Mouse (Mus musculus) T-helper 17 cell (primary cell): ENCODE results near the gene Taar7a.

Source experiments
- in situ Hi-C, 2 experiments: fragments of 300-600 bp; cut with MboI, MseI; formaldehyde crosslinking; loops; 1 replicate in 1 of 2; 2 replicates in 1 of 2; pipeline ENCODE4 v1.15.1; 2025; ENCODE audit warnings: high pct_unique_total_duplicates in 2 of 2

The Taar7a gene

DNA sequence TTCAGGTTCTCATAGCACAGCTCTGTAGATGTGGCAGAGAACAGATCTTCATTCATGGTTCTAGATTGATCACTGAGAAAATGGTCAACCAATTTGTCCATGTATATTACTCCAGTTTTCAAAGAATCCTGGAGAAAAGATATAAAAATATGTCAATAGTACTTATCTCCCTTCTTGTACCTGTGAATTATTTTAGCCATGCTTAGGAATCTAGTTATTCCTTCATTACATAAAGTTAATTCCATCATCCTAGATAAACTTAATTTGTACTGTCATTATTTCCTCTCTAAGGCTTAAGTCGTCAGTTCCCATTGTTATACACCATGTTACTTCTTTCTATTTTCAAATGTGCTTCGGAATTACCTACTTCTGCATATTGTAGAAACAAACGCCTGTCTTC lies at the start of gene Taar7a:
Taar7a (minus strand) TSS at position 101 of the 400 bp plus-strand sequence.
- in situ Hi-C loops: no loop called here

GRCm38 (mm10) chr10:24040120-24040869 lies 47.0 kb upstream of the Taar7a start:
- in situ Hi-C loops: no loop called here

GRCm38 (mm10) chr10:24037314-24037713 lies 44.0 kb upstream of the Taar7a start, which contains the start of gene Taar7e:
Gene Taar7e, plus strand, starts transcription at chr10:24037614.
- in situ Hi-C loops: no loop called here

DNA sequence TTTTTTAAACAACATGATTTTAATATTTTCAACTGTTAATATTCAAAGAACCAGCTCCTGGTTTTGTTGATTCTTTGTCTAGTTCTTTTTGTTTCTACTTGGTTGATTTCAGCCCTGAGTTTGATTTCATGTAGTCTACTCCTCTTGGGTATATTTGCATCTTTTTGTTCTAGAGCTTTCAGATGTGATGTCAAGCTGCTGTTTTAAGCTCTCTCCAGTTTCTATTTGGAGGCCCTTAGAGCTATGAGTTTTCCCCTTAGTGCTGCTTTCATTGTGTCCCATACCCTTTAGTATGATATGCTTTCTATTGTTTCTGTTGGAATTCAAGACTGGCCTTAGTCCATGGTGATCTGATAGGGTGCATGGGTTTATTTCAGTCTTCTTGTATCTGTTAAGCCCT lies 38.1 kb upstream of the Taar7a start:
- in situ Hi-C loops: no loop called here

- in situ Hi-C loops: loop anchor here in 1 of 2 experiments (10.0 kb wide), 1 partner anchor 142 kb away; no protein-coding TSS in a partner anchor
Measured at GRCm38 (mm10) chr10:24026922-24027321, 33.6 kb upstream of the Taar7a start, which contains the start of gene Taar7d. Gene Taar7d, plus strand, starts transcription at chr10:24027222.

GRCm38 (mm10) chr10:24008143-24008542 lies 14.9 kb upstream of the Taar7a start:
- in situ Hi-C loops: loop anchor here in 1 of 2 experiments (5.0 kb wide), 1 partner anchor 79 kb away; no protein-coding TSS in a partner anchor

- in situ Hi-C loops: loop anchor here in 1 of 2 experiments (5.0 kb wide), 1 partner anchor 80 kb away; no protein-coding TSS in a partner anchor
Measured at GRCm38 (mm10) chr10:24007034-24007433, 13.8 kb upstream of the Taar7a start.

DNA sequence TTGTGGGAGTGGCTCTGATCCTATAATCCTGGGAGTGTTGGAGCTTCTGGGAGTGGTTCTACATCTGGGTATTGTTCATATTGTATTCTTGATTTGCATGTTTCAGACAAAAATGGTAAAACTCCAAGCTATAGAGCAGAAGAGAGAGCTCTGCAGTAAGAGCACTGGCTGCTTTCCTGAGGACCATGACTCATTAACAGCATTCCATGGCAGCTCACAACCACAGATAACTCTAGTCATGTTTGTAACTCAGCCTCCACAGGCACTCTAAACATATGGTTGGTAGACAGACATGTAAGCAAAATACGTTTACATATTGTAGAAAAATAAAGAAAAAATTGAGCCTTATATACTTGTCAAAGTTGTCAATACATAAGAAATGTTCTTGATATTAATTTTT lies 13.2 kb upstream of the Taar7a start:
- in situ Hi-C loops: loop anchor here in 1 of 2 experiments (5.0 kb wide), 1 partner anchor 81 kb away; no protein-coding TSS in a partner anchor

- in situ Hi-C loops: no loop called here
Measured at GRCm38 (mm10) chr10:23999639-24000038, 6.4 kb upstream of the Taar7a start, which contains the start of gene Taar7b. Gene Taar7b, plus strand, starts transcription at chr10:23999939.

GRCm38 (mm10) chr10:23986419-23986818 lies 6.9 kb downstream of the Taar7a start:
- in situ Hi-C loops: loop anchor here in 1 of 2 experiments (5.0 to 10.0 kb wide), 2 partner anchors 128 to 316 kb away; no protein-coding TSS in a partner anchor

- in situ Hi-C loops: loop anchor here in 1 of 2 experiments (5.0 to 10.0 kb wide), 2 partner anchors 129 to 317 kb away; no protein-coding TSS in a partner anchor
Measured at GRCm38 (mm10) chr10:23985546-23985945, 7.7 kb downstream of the Taar7a start, which contains the start of gene Taar6. Gene Taar6, minus strand, starts transcription at chr10:23985646.

DNA sequence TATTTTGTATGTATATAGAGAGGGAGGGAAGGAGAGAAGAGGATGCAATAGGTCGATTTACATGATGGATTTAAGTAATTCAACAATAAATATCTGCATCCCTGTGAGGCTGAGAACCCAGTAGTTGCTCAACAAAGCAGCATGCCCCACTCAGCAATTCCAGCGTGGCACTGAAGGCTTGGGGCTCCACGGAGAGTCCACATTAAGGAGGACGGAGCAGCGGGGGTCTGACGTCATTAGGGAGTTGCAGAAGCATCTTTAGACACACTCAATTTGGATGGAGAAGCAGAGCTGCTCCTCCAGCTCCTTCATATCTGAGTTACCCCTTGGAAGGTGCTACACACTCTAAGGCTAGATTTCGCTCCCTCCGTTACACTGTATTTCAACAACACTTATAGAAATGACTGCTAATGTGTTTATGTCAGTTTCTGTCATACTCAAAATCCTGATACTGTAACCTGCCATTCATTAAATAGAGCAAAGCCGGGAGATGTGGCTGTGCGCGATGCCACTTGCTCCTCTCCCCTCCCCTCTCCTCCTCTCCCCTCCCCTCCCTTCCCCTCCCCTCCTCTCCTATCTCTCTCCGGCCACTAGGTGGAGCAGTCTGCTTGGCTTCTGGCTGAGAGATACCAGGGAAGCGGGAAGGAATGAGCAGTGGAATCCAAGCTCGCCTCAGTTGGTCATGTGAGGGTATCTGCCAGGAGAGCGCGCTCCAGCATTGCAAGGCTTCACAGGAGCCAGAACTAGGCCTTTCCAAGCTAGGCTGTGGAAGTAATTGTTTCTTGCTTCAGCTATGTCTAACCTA lies 14.2 kb downstream of the Taar7a start:
- in situ Hi-C loops: no loop called here

GRCm38 (mm10) chr10:23977958-23978357 lies 15.3 kb downstream of the Taar7a start:
- in situ Hi-C loops: no loop called here

DNA sequence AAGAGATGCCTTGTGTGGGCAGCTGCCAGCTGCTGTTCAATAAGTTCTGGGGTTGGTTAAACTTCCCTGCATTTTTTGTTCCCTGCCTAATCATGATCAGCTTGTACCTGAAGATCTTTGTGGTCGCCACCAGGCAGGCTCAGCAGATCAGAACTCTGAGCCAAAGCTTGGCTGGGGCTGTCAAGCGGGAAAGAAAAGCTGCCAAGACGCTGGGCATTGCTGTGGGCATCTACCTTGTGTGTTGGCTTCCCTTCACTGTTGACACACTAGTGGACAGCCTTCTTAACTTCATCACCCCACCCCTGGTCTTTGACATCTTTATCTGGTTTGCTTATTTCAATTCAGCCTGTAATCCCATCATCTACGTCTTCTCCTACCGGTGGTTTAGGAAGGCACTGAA lies 22.0 kb downstream of the Taar7a start:
- in situ Hi-C loops: no loop called here

DNA sequence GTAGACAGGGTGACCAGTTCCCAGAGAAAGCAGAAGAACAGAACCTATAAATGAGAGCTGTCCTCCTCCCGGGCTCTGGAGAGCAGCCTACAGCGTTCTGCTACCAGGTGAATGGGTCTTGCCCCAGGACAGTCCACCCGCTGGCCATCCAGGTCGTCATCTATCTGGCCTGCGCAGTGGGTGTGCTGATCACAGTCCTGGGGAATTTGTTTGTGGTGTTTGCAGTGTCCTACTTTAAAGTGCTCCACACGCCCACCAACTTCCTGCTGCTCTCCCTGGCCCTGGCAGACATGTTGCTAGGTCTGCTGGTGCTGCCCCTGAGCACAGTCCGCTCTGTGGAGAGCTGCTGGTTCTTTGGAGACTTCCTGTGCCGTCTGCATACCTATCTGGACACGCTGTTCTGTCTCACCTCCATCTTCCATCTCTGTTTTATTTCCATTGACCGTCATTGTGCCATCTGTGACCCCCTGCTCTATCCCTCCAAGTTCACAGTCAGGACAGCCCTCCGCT lies 22.6 kb downstream of the Taar7a start, which contains the start of gene Taar5:
Taar5 (plus strand) TSS at position 51 of the 510 bp plus-strand sequence.
- in situ Hi-C loops: no loop called here

GRCm38 (mm10) chr10:23964921-23965610 lies 28.2 kb downstream of the Taar7a start:
- in situ Hi-C loops: loop anchor here in 1 of 2 experiments (10.0 kb wide), 1 partner anchor 590 kb away; no protein-coding TSS in a partner anchor

GRCm38 (mm10) chr10:23963444-23963843 lies 29.8 kb downstream of the Taar7a start:
- in situ Hi-C loops: loop anchor here in 1 of 2 experiments (10.0 kb wide), 1 partner anchor 589 kb away; no protein-coding TSS in a partner anchor

GRCm38 (mm10) chr10:23960444-23960915 lies 32.8 kb downstream of the Taar7a start, which contains the start of gene Taar4:
Gene Taar4, plus strand, starts transcription at chr10:23960494.
- in situ Hi-C loops: loop anchor here in 1 of 2 experiments (10.0 kb wide), 1 partner anchor 586 kb away; no protein-coding TSS in a partner anchor

DNA sequence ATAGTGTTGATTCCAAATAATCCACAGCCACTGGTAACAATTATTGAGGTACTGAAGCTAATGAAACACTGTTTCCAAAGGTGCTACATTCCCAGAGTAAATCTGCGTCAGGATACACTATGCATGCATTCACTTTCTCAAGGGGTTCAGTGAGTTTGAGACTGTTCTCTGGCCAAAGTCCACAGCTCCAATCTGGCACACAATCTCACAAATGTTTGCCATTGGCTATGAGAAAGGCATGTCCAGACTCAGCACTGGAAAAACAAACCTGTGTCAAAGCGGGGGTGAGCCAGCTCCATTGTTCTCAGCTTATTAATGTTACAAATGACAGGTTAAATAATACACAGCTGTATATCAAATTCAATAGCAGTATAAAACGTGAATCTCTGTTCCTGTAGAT lies 34.2 kb downstream of the Taar7a start:
- in situ Hi-C loops: no loop called here

GRCm38 (mm10) chr10:23951714-23952113 lies 41.6 kb downstream of the Taar7a start:
- in situ Hi-C loops: no loop called here
